ENCODE assay signal across 8 mouse cellular contexts in the genomic region with DNA sequence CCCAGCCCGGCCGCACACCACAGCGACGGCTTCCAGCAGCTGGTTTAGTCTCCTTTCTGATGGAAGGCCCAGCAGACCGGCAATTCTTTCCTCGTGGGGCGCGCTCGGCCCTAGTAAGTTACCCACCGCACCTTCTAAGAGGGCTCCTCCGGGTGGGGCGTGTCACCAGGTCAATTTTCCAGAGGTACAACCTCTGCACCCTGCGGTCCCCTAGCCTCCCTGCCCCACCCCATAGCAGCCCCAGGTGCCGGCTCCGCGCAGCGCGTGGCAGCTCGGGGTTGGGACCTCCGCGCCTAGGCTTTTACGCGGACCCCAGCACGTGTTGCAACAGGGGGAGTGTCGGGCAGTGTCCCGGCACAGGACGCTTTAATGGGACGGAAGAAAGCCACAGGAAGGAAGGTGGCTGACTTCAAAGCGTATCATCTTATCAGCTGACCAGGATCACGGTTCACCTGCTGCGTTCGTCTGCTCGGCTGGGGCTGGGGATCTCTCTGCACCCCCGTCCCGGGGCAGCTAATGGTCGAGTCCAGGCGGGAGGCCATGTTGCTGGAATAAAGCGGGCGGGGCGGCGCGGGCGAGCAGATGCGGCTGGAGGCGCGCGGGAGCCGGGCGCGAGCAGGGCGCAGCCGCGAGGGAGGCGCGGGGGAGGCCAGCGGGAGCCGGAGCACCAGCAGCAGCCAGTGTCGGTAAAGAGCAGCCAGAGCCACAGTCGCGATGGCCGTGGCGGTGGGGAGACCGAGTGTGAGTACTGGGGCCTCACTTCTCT. TPM values are rescaled to one million over a fixed set of nuclear protein-coding genes. Genes with fewer than 3 reads are reported as not detected.
A peak's percentile ranks its signal among the peaks of the same experiment; 100 is the strongest.
DNase-seq lines count a peak whose midpoint lies in the region; ATAC-seq and TF ChIP-seq lines count a peak whose summit lies in the region.

TSS of gene Sept11 (plus strand) at position 581 of the 766 bp plus-strand sequence.

- H3K27ac ChIP-seq in forebrain, embryonic 10.5 days = peak within 1 kb of the TSS; percentile 99
- peak within 1 kb of the TSS; percentile 86 for H3K27ac ChIP-seq in heart, embryonic 15.5 days
- no peak within 1 kb of the TSS for H3K27ac ChIP-seq in liver, embryonic 14.5 days
- H3K27ac ChIP-seq in neural tube, embryonic 11.5 days (ENCODE audit: low read depth, low read length) = peak within 1 kb of the TSS; percentile 90
- peak within 1 kb of the TSS; percentile 91 for H3K27ac ChIP-seq in stomach, postnatal 0 days (replicated peaks)

- peak within 1 kb of the TSS; percentile 94 for H3K4me2 ChIP-seq in heart, embryonic 15.5 days
- H3K4me2 ChIP-seq in liver, embryonic 14.5 days (ENCODE audit: low read depth) = peak within 1 kb of the TSS; percentile 82
- H3K4me2 ChIP-seq in neural tube, embryonic 11.5 days (ENCODE audit: low read depth) = peak within 1 kb of the TSS; percentile 94
- H3K4me2 ChIP-seq in stomach, postnatal 0 days (replicated peaks; ENCODE audit: low read depth) = peak within 1 kb of the TSS; percentile 88

- under 1% methylated on average over 63 of the region's 63 CpGs for WGBS in forebrain, embryonic 10.5 days
- under 1% methylated on average over 63 of the region's 63 CpGs for WGBS in heart, embryonic 15.5 days
- under 1% methylated on average over 63 of the region's 63 CpGs for WGBS in liver, embryonic 14.5 days (ENCODE audit: insufficient replicate concordance)
- under 1% methylated on average over 63 of the region's 63 CpGs for WGBS in neural tube, embryonic 11.5 days
- WGBS in stomach, postnatal 0 days = under 1% methylated on average over 61 of the region's 63 CpGs

- peak within 1 kb of the TSS; percentile 81 for H3K9ac ChIP-seq in heart, embryonic 15.5 days
- peak within 1 kb of the TSS; percentile 70 for H3K9ac ChIP-seq in liver, embryonic 14.5 days (replicated peaks)
- H3K9ac ChIP-seq in neural tube, embryonic 11.5 days (ENCODE audit: low read length) = peak within 1 kb of the TSS; percentile 92
- peak within 1 kb of the TSS; percentile 84 for H3K9ac ChIP-seq in stomach, postnatal 0 days (ENCODE audit: low read length)

- no peaks in the 10 kb centered on the region for H3K27me3 ChIP-seq in forebrain, embryonic 10.5 days (ENCODE audit: poor library complexity, severe bottlenecking)
- no peaks in the 10 kb centered on the region for H3K27me3 ChIP-seq in heart, embryonic 15.5 days
- no peaks in the 10 kb centered on the region for H3K27me3 ChIP-seq in liver, embryonic 14.5 days (ENCODE audit: control insufficient read depth, insufficient read depth, low read length)
- H3K27me3 ChIP-seq in neural tube, embryonic 11.5 days (ENCODE audit: control insufficient read depth, insufficient read depth, low read length) = no peaks in the 10 kb centered on the region
- H3K27me3 ChIP-seq in stomach, postnatal 0 days (ENCODE audit: control insufficient read depth, insufficient read depth, low read length) = no peaks in the 10 kb centered on the region

- DNase-seq in c-Kit-negative CD71-positive TER-119-positive erythroid progenitor cells, embryonic 14.5 days (ENCODE audit: low read depth, low spot score) = peak; percentile 49
- peak; percentile 93 for DNase-seq in forebrain, embryonic 10.5 days (ENCODE audit: extremely low spot score, low spot score)
- peak; percentile 95 to 96 for DNase-seq in kidney, postnatal 25 days
- peak; percentile 64 to 67 (median 65) for DNase-seq in liver, embryonic 14.5 days (ENCODE audit: low read depth in 3 of 3, low spot score in 3 of 3)
- peak; percentile 95 for DNase-seq in neural tube, embryonic 11.5 days (ENCODE audit: low spot score)
- DNase-seq in stomach, postnatal 0 days (ENCODE audit: low spot score) = peak; percentile 94

- peaks cover 8% of the 10 kb centered on the region for H3K36me3 ChIP-seq in forebrain, embryonic 10.5 days (replicated peaks)
- no peaks in the 10 kb centered on the region for H3K36me3 ChIP-seq in heart, embryonic 15.5 days
- H3K36me3 ChIP-seq in liver, embryonic 14.5 days (replicated peaks; ENCODE audit: control insufficient read depth, insufficient read depth, low read depth) = no peaks in the 10 kb centered on the region
- H3K36me3 ChIP-seq in neural tube, embryonic 11.5 days (ENCODE audit: control insufficient read depth, insufficient read depth, low read length) = no peaks in the 10 kb centered on the region
- H3K36me3 ChIP-seq in stomach, postnatal 0 days (ENCODE audit: control insufficient read depth, insufficient read depth, low read length) = no peaks in the 10 kb centered on the region

- H3K4me3 ChIP-seq in forebrain, embryonic 10.5 days = peak within 1 kb of the TSS; percentile 94
- H3K4me3 ChIP-seq in heart, embryonic 15.5 days = peak within 1 kb of the TSS; percentile 77
- H3K4me3 ChIP-seq in liver, embryonic 14.5 days (ENCODE audit: insufficient read depth in 1 of 2, low read depth in 2 of 2, low read length in 2 of 2) = peak within 1 kb of the TSS; percentile 69 to 86
- H3K4me3 ChIP-seq in neural tube, embryonic 11.5 days (ENCODE audit: low read depth, low read length) = peak within 1 kb of the TSS; percentile 87
- peak within 1 kb of the TSS; percentile 88 for H3K4me3 ChIP-seq in stomach, postnatal 0 days (ENCODE audit: low read depth, low read length)

- ATAC-seq in CD4-positive, CD25-positive, alpha-beta regulatory T cell, adult 4 months = peak; percentile 87
- peak; percentile 89 for ATAC-seq in heart, embryonic 15.5 days (replicated peaks; ENCODE audit: insufficient number of reproducible peaks, insufficient read depth, low FRiP score, low read depth)
- peak; percentile 93 for ATAC-seq in liver, embryonic 14.5 days (ENCODE audit: insufficient read depth)
- ATAC-seq in neural tube, embryonic 11.5 days (ENCODE audit: insufficient read depth, low FRiP score, low TSS enrichment) = peak; percentile 92
- ATAC-seq in stomach, postnatal 0 days (ENCODE audit: low FRiP score, low TSS enrichment) = peak; percentile 94

- no peak for TF ChIP-seq CTCF in liver, embryonic 14.5 days (IDR thresholded peaks at IDR 0.05; ENCODE audit: low read depth)
- peak; percentile 9; the same call in 1 of the 2 replicates for TF ChIP-seq CTCF in stomach, postnatal 0 days (IDR thresholded peaks at IDR 0.05; ENCODE audit: low read depth)

- H3K4me1 ChIP-seq in forebrain, embryonic 10.5 days = peaks cover 55% of the 10 kb centered on the region
- H3K4me1 ChIP-seq in heart, embryonic 15.5 days (replicated peaks) = peaks cover 42% of the 10 kb centered on the region
- H3K4me1 ChIP-seq in liver, embryonic 14.5 days (replicated peaks; ENCODE audit: control insufficient read depth in 2 of 2, insufficient read depth in 2 of 2, low read length in 1 of 2) = peaks cover 4 to 15% of the 10 kb centered on the region in 2 experiments
- peaks cover 37% of the 10 kb centered on the region for H3K4me1 ChIP-seq in neural tube, embryonic 11.5 days (ENCODE audit: control insufficient read depth, insufficient read depth, low read length)
- H3K4me1 ChIP-seq in stomach, postnatal 0 days (replicated peaks; ENCODE audit: control insufficient read depth, insufficient read depth) = peaks cover 8% of the 10 kb centered on the region

- TF ChIP-seq EP300 in liver, embryonic 14.5 days (IDR thresholded peaks at IDR 0.05; ENCODE audit: low read depth) = peak; percentile 23; the same call in 1 of the 2 replicates
- TF ChIP-seq EP300 in stomach, postnatal 0 days (optimal IDR thresholded peaks at IDR 0.05) = no peak

- no peaks in the 10 kb centered on the region for H3K9me3 ChIP-seq in forebrain, embryonic 10.5 days
- H3K9me3 ChIP-seq in heart, embryonic 15.5 days (replicated peaks) = no peaks in the 10 kb centered on the region
- H3K9me3 ChIP-seq in liver, embryonic 14.5 days (ENCODE audit: control insufficient read depth, low read length) = no peaks in the 10 kb centered on the region
- H3K9me3 ChIP-seq in neural tube, embryonic 11.5 days (ENCODE audit: control insufficient read depth, low read length) = no peaks in the 10 kb centered on the region
- H3K9me3 ChIP-seq in stomach, postnatal 0 days (ENCODE audit: control insufficient read depth, low read length) = no peaks in the 10 kb centered on the region

RNA-seq across cellular contexts. Expression of gene Sept11, which starts in this region (rescaled TPM):
- 10 to 100 TPM; 31.6 to 40.2 TPM for polyA plus RNA-seq in CD4-positive, CD25-positive, alpha-beta regulatory T cell, adult 4 months (2017; shearing (Covaris generic))
- 277 and 280 TPM in 2 replicates for polyA plus RNA-seq in forebrain, embryonic 10.5 days (2016; fragmentation: Nextera tagmentation; extraction: Ambion mirVana)
- polyA plus RNA-seq in heart, embryonic 15.5 days (2015; fragmentation: Nextera tagmentation; extraction: Ambion mirVana) = 79.0 and 94.5 TPM in 2 replicates
- polyA plus RNA-seq in liver, embryonic 14.5 days (2012; rRNA removed) = 11.1 and 13.8 TPM in 2 replicates
- 18.6 and 21.4 TPM in 2 replicates for polyA plus RNA-seq in liver, embryonic 14.5 days (2014; fragmentation: Nextera tagmentation; extraction: Ambion mirVana)
- polyA plus RNA-seq in neural tube, embryonic 11.5 days (2014; fragmentation: Nextera tagmentation; extraction: Ambion mirVana) = 276 and 289 TPM in 2 replicates
- polyA plus RNA-seq in stomach, postnatal 0 days (2015; fragmentation: Nextera tagmentation; extraction: Ambion mirVana) = 37.9 and 42.5 TPM in 2 replicates
